Mouse (Mus musculus): ENCODE results near the gene Lin52. TPM values are rescaled to one million over a fixed set of nuclear protein-coding genes. Genes with fewer than 3 reads are reported as not detected.

Lin52 gene
- total RNA-seq, 4 experiments from 2014 or later = 21.9 to 31.9 (median 26.3) TPM

- DNase-seq (ENCODE audit: low spot score in 2 of 2) = peak; percentile 83 to 98
Observed at GRCm38 (mm10) chr12:84589825-84590761, 138.9 kb downstream of the Lin52 start.

Other genes with a start within 250 kb of the Lin52 start
- 10 to 100 TPM; 21.6 to 28.5 (median 26.0) TPM for gene Elmsan1, start 232.5 kb upstream of the Lin52 start, total RNA-seq (2022)
- gene Ptgr2, start 166.2 kb upstream of the Lin52 start, total RNA-seq (2022) = 10 to 100 TPM; 28.9 to 48.5 (median 41.2) TPM
- gene Zfp410, start 134.6 kb upstream of the Lin52 start, total RNA-seq (2022) = 10 to 100 TPM; 34.6 to 44.5 (median 37.9) TPM
- gene Coq6, start 89.8 kb upstream of the Lin52 start, total RNA-seq (2022) = 10 to 100 TPM; 25.9 to 30.3 (median 28.5) TPM
- gene Fam161b, start 89.6 kb upstream of the Lin52 start, total RNA-seq (2022) = 10 to 100 TPM; 11.0 to 16.5 (median 13.0) TPM
- 10 to 100 TPM; 25.2 to 30.4 (median 29.1) TPM for gene Entpd5, start 42.4 kb upstream of the Lin52 start, total RNA-seq (2022)
- 10 to 100 TPM in 2 of 4 experiments, 1 to 10 TPM in 2; 8.3 to 12.7 (median 10.7) TPM for gene Bbof1, start 42.4 kb upstream of the Lin52 start, total RNA-seq (2022)
- 10 to 100 TPM in 3 of 4 experiments, 1 to 10 TPM in 1; 9.1 to 16.9 (median 13.8) TPM for gene Rnf113a2, start 34.2 kb upstream of the Lin52 start, total RNA-seq (2022)
- 10 to 100 TPM; 55.6 to 61.6 (median 58.2) TPM for gene Aldh6a1, start 418 bp upstream of the Lin52 start, total RNA-seq (2022)
- gene Vsx2, start 118.3 kb downstream of the Lin52 start, total RNA-seq (2022) = under 1 TPM; 0.17 to 0.37 (median 0.24) TPM
- gene Abcd4, start 166.0 kb downstream of the Lin52 start, total RNA-seq (2022) = 10 to 100 TPM; 14.5 to 17.4 (median 15.6) TPM
- not detected for gene Vrtn, start 189.6 kb downstream of the Lin52 start, total RNA-seq (2022)
- 1 to 10 TPM; 5.9 to 8.0 (median 7.5) TPM for gene Syndig1l, start 247.4 kb downstream of the Lin52 start, total RNA-seq (2022)